In genomic region chr11:3278351-3278750, GRCm38 (mm10) we compare ENCODE assay signal across 24 mouse cellular contexts.
"Had no signal": no experiment of that assay in that cellular context is flagged by ENCODE, and none has a peak within 500 bp of the region (broad histone marks: within the 10 kb centered on the region; RNA-seq: fewer than 3 reads in every experiment).

No protein-coding gene starts in this region.

- H3K36me3 ChIP-seq: heart, embryonic 13.5 days; heart, embryonic 15.5 days; hindbrain, embryonic 13.5 days; hindbrain, embryonic 15.5 days; limb, embryonic 13.5 days; limb, embryonic 15.5 days; liver, embryonic 12.5 days had no signal

- H3K9me3 ChIP-seq: hindbrain, embryonic 13.5 days; hindbrain, embryonic 15.5 days; limb, embryonic 13.5 days; limb, embryonic 15.5 days had no signal

- H3K9ac ChIP-seq: heart, embryonic 13.5 days; heart, embryonic 15.5 days; hindbrain, embryonic 13.5 days; hindbrain, embryonic 15.5 days; limb, embryonic 13.5 days; limb, embryonic 15.5 days; liver, embryonic 12.5 days had no signal

- H3K27ac ChIP-seq: gastrocnemius, adult 2 months; heart, adult 2 months; heart, embryonic 13.5 days; heart, embryonic 15.5 days; hindbrain, embryonic 13.5 days; hindbrain, embryonic 15.5 days; hindbrain, postnatal 0 days; limb, embryonic 13.5 days; limb, embryonic 15.5 days; liver, embryonic 12.5 days had no signal

- H3K4me2 ChIP-seq: heart, embryonic 11.5 days; heart, embryonic 13.5 days; heart, embryonic 15.5 days; hindbrain, embryonic 13.5 days; hindbrain, embryonic 15.5 days; limb, embryonic 13.5 days; limb, embryonic 15.5 days; liver, embryonic 12.5 days had no signal

- H3K4me3 ChIP-seq: gastrocnemius, adult 2 months; heart, adult 2 months; heart, embryonic 13.5 days; heart, embryonic 15.5 days; hindbrain, embryonic 13.5 days; hindbrain, embryonic 15.5 days; limb, embryonic 13.5 days; limb, embryonic 15.5 days; liver, embryonic 12.5 days had no signal

- ATAC-seq: hindbrain, postnatal 0 days; intestine, embryonic 16.5 days; liver, embryonic 12.5 days had no signal

- H3K4me1 ChIP-seq: heart, embryonic 13.5 days; heart, embryonic 15.5 days; hindbrain, embryonic 13.5 days; hindbrain, embryonic 15.5 days; limb, embryonic 13.5 days; limb, embryonic 15.5 days; liver, embryonic 12.5 days had no signal

- H3K27me3 ChIP-seq: heart, embryonic 13.5 days; heart, embryonic 15.5 days; hindbrain, embryonic 13.5 days; hindbrain, embryonic 15.5 days; limb, embryonic 13.5 days; limb, embryonic 15.5 days; liver, embryonic 12.5 days had no signal

- DNase-seq: gastrocnemius, adult 2 months; gastrocnemius, postnatal 14 days; gastrocnemius, postnatal 36 days; heart, adult 2 months; heart, postnatal 14 days; heart, postnatal 36 days; kidney, adult 11 months; kidney, adult 2 months; kidney, adult 9 months; kidney, postnatal 14 days; kidney, postnatal 36 days; layer of hippocampus, adult 9-11 months; layer of hippocampus, postnatal 36 days; left cerebral cortex, postnatal 4 days had no signal
